ENCODE assay signal across 13 mouse cellular contexts in the genomic region with DNA sequence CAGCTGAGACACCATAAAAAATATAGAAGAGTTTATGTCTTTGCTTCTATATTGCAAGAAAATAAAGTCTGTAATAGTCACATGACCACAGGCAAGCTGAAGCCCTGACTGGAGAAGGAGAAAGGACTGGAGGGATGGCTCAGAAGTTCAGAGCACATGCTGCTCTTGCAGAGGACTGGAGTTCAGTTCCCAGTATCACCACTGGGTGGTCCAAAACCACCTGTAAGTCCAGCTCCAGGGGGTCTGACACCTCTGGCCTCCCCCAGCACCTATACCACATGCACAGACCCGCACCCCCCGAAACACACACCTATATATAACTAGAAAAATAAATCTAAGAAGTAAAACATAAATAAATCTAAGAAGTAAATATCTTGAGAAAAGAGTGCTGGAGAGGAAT. TPM values are rescaled to one million over a fixed set of nuclear protein-coding genes. Genes with fewer than 3 reads are reported as not detected.
DNase-seq lines count a peak whose midpoint lies in the region; ATAC-seq and TF ChIP-seq lines count a peak whose summit lies in the region.
"Had no signal": no experiment of that assay in that cellular context is flagged by ENCODE, and none has a peak within 500 bp of the region (broad histone marks: within the 10 kb centered on the region; RNA-seq: fewer than 3 reads in every experiment).

No protein-coding gene starts in this region.

- ATAC-seq in intestine, postnatal 0 days, result no peak
- no peak for ATAC-seq in intestine, embryonic 16.5 days
- no peak for ATAC-seq in lung, embryonic 14.5 days (ENCODE audit: insufficient read depth)

- H3K9ac ChIP-seq in intestine, postnatal 0 days (ENCODE audit: low read depth, low read length), result no peak overlapping the region
- no peak overlapping the region for H3K9ac ChIP-seq in intestine, embryonic 16.5 days (ENCODE audit: low read depth, low read length)
- no peak overlapping the region for H3K9ac ChIP-seq in lung, embryonic 14.5 days
- H3K9ac ChIP-seq: heart, embryonic 12.5 days; hindbrain, embryonic 12.5 days; limb, embryonic 13.5 days had no signal

- no peaks in the 10 kb centered on the region for H3K27me3 ChIP-seq in intestine, postnatal 0 days (replicated peaks; ENCODE audit: control insufficient read depth, insufficient read depth, low read length)
- H3K27me3 ChIP-seq in intestine, embryonic 16.5 days (replicated peaks; ENCODE audit: control insufficient read depth, insufficient read depth, low read length), result no peaks in the 10 kb centered on the region
- H3K27me3 ChIP-seq in lung, embryonic 14.5 days (ENCODE audit: insufficient read depth, low read length), result no peaks in the 10 kb centered on the region
- H3K27me3 ChIP-seq: heart, embryonic 12.5 days; hindbrain, embryonic 12.5 days; limb, embryonic 13.5 days had no signal

- peaks cover 50% of the 10 kb centered on the region; the same call in 1 of the 2 replicates for H3K36me3 ChIP-seq in intestine, postnatal 0 days (ENCODE audit: control insufficient read depth, insufficient read depth)
- no peaks in the 10 kb centered on the region for H3K36me3 ChIP-seq in intestine, embryonic 16.5 days (ENCODE audit: control insufficient read depth, insufficient read depth, low read length)
- H3K36me3 ChIP-seq in lung, embryonic 14.5 days (ENCODE audit: insufficient read depth), result peaks cover 47% of the 10 kb centered on the region

- TF ChIP-seq CTCF in intestine, postnatal 0 days (IDR thresholded peaks at IDR 0.05; ENCODE audit: low read depth), result peak; percentile 52
- peak; percentile 44 for TF ChIP-seq CTCF in lung, embryonic 14.5 days (IDR thresholded peaks at IDR 0.05; ENCODE audit: low read depth)

- H3K27ac ChIP-seq in intestine, postnatal 0 days (ENCODE audit: low read depth, low read length), result no peak overlapping the region
- H3K27ac ChIP-seq in intestine, embryonic 16.5 days (ENCODE audit: low read length), result no peak overlapping the region
- no peak overlapping the region for H3K27ac ChIP-seq in lung, embryonic 14.5 days (ENCODE audit: low read depth)
- H3K27ac ChIP-seq: embryonic facial prominence, embryonic 10.5 days; hindbrain, embryonic 12.5 days; limb, embryonic 13.5 days had no signal

- DNase-seq in lung, embryonic 14.5 days, result no peak
- no peak for DNase-seq in lung, postnatal 25 days (ENCODE audit: low spot score)
- DNase-seq in NIH3T3 (ENCODE audit: low read depth), result peak; percentile 4
- peak; percentile 38 for DNase-seq in thymus, postnatal 25 days
- DNase-seq in cerebellum, adult 11 months, result no peak
- DNase-seq in right cerebral cortex, postnatal 4 days, result no peak
- DNase-seq: cerebellum, adult 9-11 months had no signal

- no peaks in the 10 kb centered on the region; the same call in 1 of the 2 replicates for H3K4me1 ChIP-seq in intestine, postnatal 0 days (replicated peaks; ENCODE audit: control insufficient read depth, insufficient read depth, low read length)
- H3K4me1 ChIP-seq in intestine, embryonic 16.5 days (ENCODE audit: control insufficient read depth, insufficient read depth, low read length), result no peaks in the 10 kb centered on the region
- H3K4me1 ChIP-seq in lung, embryonic 14.5 days (ENCODE audit: insufficient read depth), result no peaks in the 10 kb centered on the region
- H3K4me1 ChIP-seq: heart, embryonic 12.5 days had no signal

- 90% methylated on average over 2 of the region's 2 CpGs for WGBS in intestine, postnatal 0 days
- 97% methylated on average over 2 of the region's 2 CpGs for WGBS in intestine, embryonic 16.5 days
- 86% methylated on average over 2 of the region's 2 CpGs for WGBS in lung, embryonic 14.5 days

- H3K4me3 ChIP-seq in intestine, postnatal 0 days (ENCODE audit: low read depth, low read length), result no peak overlapping the region
- no peak overlapping the region for H3K4me3 ChIP-seq in intestine, embryonic 16.5 days (ENCODE audit: low read length)
- no peak overlapping the region for H3K4me3 ChIP-seq in lung, embryonic 14.5 days (ENCODE audit: low read depth, low read length)
- H3K4me3 ChIP-seq: embryonic facial prominence, embryonic 10.5 days; heart, embryonic 12.5 days; hindbrain, embryonic 12.5 days; limb, embryonic 13.5 days had no signal

- no peak overlapping the region for H3K4me2 ChIP-seq in intestine, postnatal 0 days (replicated peaks; ENCODE audit: low read depth)
- no peak overlapping the region for H3K4me2 ChIP-seq in intestine, embryonic 16.5 days (ENCODE audit: low read depth, low read length)
- no peak overlapping the region for H3K4me2 ChIP-seq in lung, embryonic 14.5 days
- H3K4me2 ChIP-seq: heart, embryonic 12.5 days; hindbrain, embryonic 12.5 days; limb, embryonic 13.5 days had no signal

- H3K9me3 ChIP-seq in intestine, postnatal 0 days (ENCODE audit: control insufficient read depth), result no peaks in the 10 kb centered on the region
- H3K9me3 ChIP-seq in intestine, embryonic 16.5 days (ENCODE audit: control insufficient read depth, low read length), result no peaks in the 10 kb centered on the region
- H3K9me3 ChIP-seq in lung, embryonic 14.5 days (ENCODE audit: low read depth, low read length), result no peaks in the 10 kb centered on the region
- H3K9me3 ChIP-seq: embryonic facial prominence, embryonic 10.5 days; heart, embryonic 12.5 days; hindbrain, embryonic 12.5 days; limb, embryonic 13.5 days had no signal

RNA-seq across cellular contexts. Expression of a gene that starts 32.4 kb away (rescaled TPM):
- polyA plus RNA-seq in intestine, postnatal 0 days (2015; fragmentation: Nextera tagmentation; extraction: Ambion mirVana), result 0.04 and 0.10 TPM in 2 replicates
- polyA plus RNA-seq in intestine, embryonic 16.5 days (2015; fragmentation: Nextera tagmentation; extraction: Ambion mirVana), result 0.20 and 0.23 TPM in 2 replicates
- polyA plus RNA-seq in lung, embryonic 14.5 days (2014; fragmentation: Nextera tagmentation; extraction: Ambion mirVana), result 0.05 and 0.39 TPM in 2 replicates

Comparison
In these comparisons a context has a peak if more than half of its experiments do, and no peak if none do; other contexts are left out.
1. DNase-seq: peak in NIH3T3 (single experiment) and thymus, postnatal 25 days (single experiment); none in lung, embryonic 14.5 days (single experiment), lung, postnatal 25 days (single experiment), cerebellum, adult 11 months (single experiment) and right cerebral cortex, postnatal 4 days (single experiment).